Mouse (Mus musculus): ENCODE measurements around the gene Grxcr1.

GRCm38 (mm10) chr5:68051101-68051500 lies 19.5 kb downstream of the Grxcr1 start:
- TF ChIP-seq POLR2A (IDR thresholded peaks at IDR 0.05; ENCODE audit: low read depth, low read length), result no peak
- TF ChIP-seq CTCF (IDR thresholded peaks at IDR 0.05; ENCODE audit: borderline replicate concordance, insufficient read depth, low read length), result no peak

Measured in embryonic fibroblast, embryonic 13.5 days (primary cell).